Mouse (Mus musculus) CH12.LX (cell line): ENCODE results near the gene Kif1a. TPM values are rescaled to one million over a fixed set of nuclear protein-coding genes. Genes with fewer than 3 reads are reported as not detected.

ENCODE experiments used
- DNase-seq: peaks from one replicate; pipeline ENCODE4 v3.0.0-alpha.2; 2013; ENCODE audit errors: extremely low read depth
- H3K27ac ChIP-seq: 2 replicates; pipeline ENCODE4 v1.5.1; 2012; ENCODE audit warnings: low read depth, mild to moderate bottlenecking, control low read depth, moderate library complexity; ENCODE audit not compliant: insufficient read depth
- H3K27me3 ChIP-seq: replicated peaks from 2 replicates; pipeline ENCODE3; 2012; ENCODE audit warnings: inconsistent platforms
- H3K36me3 ChIP-seq, 2 experiments: replicated peaks in 1 of 2; 2 replicates each; pipeline versions ENCODE3 to v1.6.1; 2012; ENCODE audit warnings: inconsistent platforms in 1 of 2, low read length in 1 of 2, mild to moderate bottlenecking in 1 of 2, mixed read lengths in 1 of 2, moderate library complexity in 1 of 2; ENCODE audit not compliant: control insufficient read depth in 1 of 2, insufficient read depth in 1 of 2
- H3K4me1 ChIP-seq, 2 experiments: 2 replicates each; pipeline ENCODE4 v1.6.1; 2012; ENCODE audit warnings: inconsistent platforms in 1 of 2, moderate library complexity in 1 of 2; ENCODE audit not compliant: insufficient read depth in 2 of 2, control insufficient read depth in 1 of 2
- H3K4me2 ChIP-seq: 2 replicates; pipeline ENCODE4 v1.6.1; 2012; ENCODE audit warnings: low read depth, mild to moderate bottlenecking, control low read depth; ENCODE audit not compliant: poor library complexity, insufficient read depth, severe bottlenecking
- H3K4me3 ChIP-seq, 3 experiments: fragments of 150-350 bp in 1 of 3; sonication (generic) in 1 of 3; replicated peaks in 1 of 3; 2 replicates each; pipeline versions ENCODE3 to v1.5.1; 2011 to 2012; ENCODE audit warnings: low read depth in 2 of 3, low read length in 2 of 3, mild to moderate bottlenecking in 2 of 3, moderate library complexity in 2 of 3, control low read depth in 1 of 3, improper control_type of control experiment in 1 of 3, inconsistent platforms in 1 of 3, mixed read lengths in 1 of 3; ENCODE audit not compliant: poor library complexity in 1 of 3
- H3K79me2 ChIP-seq: replicated peaks from 2 replicates; pipeline ENCODE4 v1.6.1; 2012; ENCODE audit warnings: mild to moderate bottlenecking, moderate library complexity; ENCODE audit not compliant: control insufficient read depth, poor library complexity, insufficient read depth, severe bottlenecking; ENCODE audit errors: extremely low read depth
- H3K9ac ChIP-seq: 2 replicates; pipeline ENCODE4 v1.6.1; 2012; ENCODE audit warnings: low read depth, mild to moderate bottlenecking, control low read depth, moderate library complexity; ENCODE audit not compliant: insufficient read depth
- H3K9me3 ChIP-seq: replicated peaks from 2 replicates; pipeline ENCODE3; 2012; ENCODE audit warnings: low read length, inconsistent platforms, mixed read lengths
- BHLHE40 ChIP-seq: IDR thresholded peaks from 2 replicates; pipeline ENCODE4 v1.6.1; 2011; ENCODE audit warnings: mild to moderate bottlenecking, low read depth, low read length, improper control_type of control experiment
- CHD1 ChIP-seq: IDR thresholded peaks from 2 replicates; pipeline ENCODE4 v1.6.1; 2012; ENCODE audit warnings: low read depth, low read length, improper control_type of control experiment, inconsistent platforms
- CTCF ChIP-seq, 2 experiments: IDR thresholded peaks in 1 of 2; conservative IDR thresholded peaks in 1 of 2; 2 replicates each; pipeline ENCODE4 v1.5.1; 2011 to 2012; ENCODE audit warnings: low read depth in 2 of 2, low read length in 2 of 2, improper control_type of control experiment in 1 of 2, inconsistent platforms in 1 of 2, mild to moderate bottlenecking in 1 of 2, moderate library complexity in 1 of 2
- ELF1 ChIP-seq: IDR thresholded peaks from 2 replicates; pipeline ENCODE4 v1.6.1; 2014; ENCODE audit warnings: low read depth, mild to moderate bottlenecking, inconsistent platforms, low read length, improper control_type of control experiment
- EP300 ChIP-seq: IDR thresholded peaks from 2 replicates; pipeline ENCODE4 v1.6.1; 2011; ENCODE audit warnings: low read length, improper control_type of control experiment
- GABPA ChIP-seq: IDR thresholded peaks from 2 replicates; pipeline ENCODE4 v1.6.1; 2012; ENCODE audit warnings: low read depth, low read length, improper control_type of control experiment, inconsistent platforms; ENCODE audit not compliant: insufficient replicate concordance
- HCFC1 ChIP-seq: IDR thresholded peaks from 2 replicates; pipeline ENCODE4 v1.6.1; 2012; ENCODE audit warnings: low read depth, mild to moderate bottlenecking, inconsistent platforms, low read length, improper control_type of control experiment
- IRF4 ChIP-seq: IDR thresholded peaks from 2 replicates; pipeline ENCODE4 v1.6.1; 2014; ENCODE audit warnings: low read depth, mild to moderate bottlenecking, inconsistent platforms, low read length, improper control_type of control experiment
- JUN ChIP-seq: IDR thresholded peaks from 2 replicates; pipeline ENCODE4 v1.6.1; 2011; ENCODE audit warnings: low read depth, mild to moderate bottlenecking, low read length, improper control_type of control experiment, moderate library complexity; ENCODE audit not compliant: insufficient read depth
- JUND ChIP-seq: conservative IDR thresholded peaks from 2 replicates; pipeline ENCODE4 v1.6.1; 2011; ENCODE audit warnings: low read depth, low read length, improper control_type of control experiment
- KAT2A ChIP-seq: IDR thresholded peaks from 2 replicates; pipeline ENCODE4 v1.6.1; 2012; ENCODE audit warnings: low read length, improper control_type of control experiment, inconsistent platforms; ENCODE audit not compliant: insufficient replicate concordance
- MAX ChIP-seq: IDR thresholded peaks from 2 replicates; pipeline ENCODE4 v1.6.1; 2011; ENCODE audit warnings: low read length, improper control_type of control experiment
- MAZ ChIP-seq: IDR thresholded peaks from 2 replicates; pipeline ENCODE4 v1.6.1; 2012; ENCODE audit warnings: low read depth, mild to moderate bottlenecking, inconsistent platforms, low read length, improper control_type of control experiment, moderate library complexity
- MYC ChIP-seq: IDR thresholded peaks from 2 replicates; pipeline ENCODE4 v1.6.1; 2011; ENCODE audit warnings: low read depth, mild to moderate bottlenecking, improper control_type of control experiment, low read length
- POLR2A ChIP-seq: IDR thresholded peaks from 2 replicates; pipeline ENCODE4 v1.6.1; 2011; ENCODE audit warnings: low read depth, mild to moderate bottlenecking, improper control_type of control experiment, low read length
- SIN3A ChIP-seq: IDR thresholded peaks from 2 replicates; pipeline ENCODE4 v1.6.1; 2012; ENCODE audit warnings: low read length, improper control_type of control experiment, inconsistent platforms
- TCF12 ChIP-seq: IDR thresholded peaks from 2 replicates; pipeline ENCODE4 v1.6.1; 2014; ENCODE audit warnings: low read depth, mild to moderate bottlenecking, inconsistent platforms, low read length, improper control_type of control experiment
- UBTF ChIP-seq: IDR thresholded peaks from 2 replicates; pipeline ENCODE4 v1.6.1; 2012; ENCODE audit warnings: low read depth, mild to moderate bottlenecking, inconsistent platforms, low read length, improper control_type of control experiment, moderate library complexity
- ZMIZ1 ChIP-seq: IDR thresholded peaks from 2 replicates; pipeline ENCODE4 v1.6.1; 2012; ENCODE audit warnings: low read depth, mild to moderate bottlenecking, inconsistent platforms, low read length, improper control_type of control experiment
- dilution Hi-C: fragments of 300-500 bp; cut with MboI; formaldehyde crosslinking; loops from 2 replicates; pipeline ENCODE4 v1.14.3; 2020; ENCODE audit warnings: low sequenced_read_pairs; ENCODE audit not compliant: extremely low pct_unique_long_range_greater_than_20kb, extremely low pct_ligation_motif_present
- in situ Hi-C: fragments of 300-500 bp; cut with MboI; formaldehyde crosslinking; loops from 3 replicates; pipeline ENCODE4 v1.14.3; 2019; ENCODE audit warnings: low sequenced_read_pairs, low pct_ligation_motif_present, low pct_unique_long_range_greater_than_20kb, mixed read lengths
- polyA plus RNA-seq: library from polyadenylated mRNA; unstranded; fragments of >175 nt; gene quantifications from 2 replicates; pipeline ENCODE4 v1.2.1, GENCODE M21; 2012; ENCODE audit warnings: low read depth; ENCODE audit not compliant: insufficient read length
- total RNA-seq, 2 experiments: library from RNA; depleted of rRNA; stranded (reverse); fragments of 300-350 nt in 1 of 2; fragments of >200 nt in 1 of 2; gene quantifications; 2 replicates each; pipeline ENCODE4 v1.2.3; 2012 to 2014

The Kif1a gene
- total and polyA plus RNA-seq, 3 experiments, result 0.17 to 0.61 (median 0.17) TPM

- H3K4me2 ChIP-seq, result peak overlapping the region; percentile 48; the same call in 1 of the 2 replicates
- TF ChIP-seq KAT2A (no peak), MAZ (no peak), HCFC1 (no peak), CHD1 (no peak), TCF12 (no peak), UBTF (no peak), MYC (no peak), MAX (no peak), ZMIZ1 (no peak), CTCF (conservative IDR thresholded peaks at IDR 0.05 in 1 of 2, IDR thresholded peaks at IDR 0.05 in 1 of 2; ENCODE audit: low read depth in 2 of 2, low read length in 2 of 2) (no peak), JUN (no peak), ELF1 (no peak), BHLHE40 (no peak), SIN3A (no peak), EP300 (no peak), POLR2A (no peak), JUND (no peak)
- TF ChIP-seq, all 38 proteins: peak for 0
- peak overlapping the region in 2 of 3 experiments; percentile 25 to 27 for H3K4me3 ChIP-seq
- H3K4me1 ChIP-seq, result peaks cover 6 to 37% of the 10 kb centered on the region in 2 experiments
- dilution Hi-C loops (no loop called here), in situ Hi-C loops (loop anchor here (10.0 kb wide), 1 partner anchor 126 kb away; no protein-coding TSS in a partner anchor)
- no peaks in the 10 kb centered on the region for H3K36me3 ChIP-seq
- H3K9me3 ChIP-seq, result no peaks in the 10 kb centered on the region
- no peak overlapping the region for H3K27ac ChIP-seq
- no peaks in the 10 kb centered on the region for H3K79me2 ChIP-seq
- H3K9ac ChIP-seq, result no peak overlapping the region
- DNase-seq, result no peak
- peaks cover 14% of the 10 kb centered on the region for H3K27me3 ChIP-seq
These were observed 30.9 kb downstream of the Kif1a start for GRCm38 (mm10) chr1:93070881-93071280.

GRCm38 (mm10) chr1:93068553-93068952, 33.2 kb downstream of the Kif1a start:
- DNase-seq, result no peak
- H3K27ac ChIP-seq, result no peak overlapping the region
- TF ChIP-seq IRF4 (no peak), GABPA (no peak), HCFC1 (no peak), ZMIZ1 (no peak), CTCF (conservative IDR thresholded peaks at IDR 0.05 in 1 of 2, IDR thresholded peaks at IDR 0.05 in 1 of 2; ENCODE audit: low read depth in 2 of 2, low read length in 2 of 2) (no peak), BHLHE40 (no peak)
- TF ChIP-seq, all 38 proteins: peak for 0
- in situ Hi-C loops (no loop called here), dilution Hi-C loops (no loop called here)
- no peaks in the 10 kb centered on the region for H3K36me3 ChIP-seq
- H3K4me1 ChIP-seq, result peaks cover 6 to 37% of the 10 kb centered on the region in 2 experiments
- H3K9me3 ChIP-seq, result no peaks in the 10 kb centered on the region
- no peak overlapping the region for H3K4me2 ChIP-seq
- H3K9ac ChIP-seq, result no peak overlapping the region
- peaks cover 25% of the 10 kb centered on the region for H3K27me3 ChIP-seq
- H3K4me3 ChIP-seq, result no peak overlapping the region
- H3K79me2 ChIP-seq, result no peaks in the 10 kb centered on the region
